In the genomic region with DNA sequence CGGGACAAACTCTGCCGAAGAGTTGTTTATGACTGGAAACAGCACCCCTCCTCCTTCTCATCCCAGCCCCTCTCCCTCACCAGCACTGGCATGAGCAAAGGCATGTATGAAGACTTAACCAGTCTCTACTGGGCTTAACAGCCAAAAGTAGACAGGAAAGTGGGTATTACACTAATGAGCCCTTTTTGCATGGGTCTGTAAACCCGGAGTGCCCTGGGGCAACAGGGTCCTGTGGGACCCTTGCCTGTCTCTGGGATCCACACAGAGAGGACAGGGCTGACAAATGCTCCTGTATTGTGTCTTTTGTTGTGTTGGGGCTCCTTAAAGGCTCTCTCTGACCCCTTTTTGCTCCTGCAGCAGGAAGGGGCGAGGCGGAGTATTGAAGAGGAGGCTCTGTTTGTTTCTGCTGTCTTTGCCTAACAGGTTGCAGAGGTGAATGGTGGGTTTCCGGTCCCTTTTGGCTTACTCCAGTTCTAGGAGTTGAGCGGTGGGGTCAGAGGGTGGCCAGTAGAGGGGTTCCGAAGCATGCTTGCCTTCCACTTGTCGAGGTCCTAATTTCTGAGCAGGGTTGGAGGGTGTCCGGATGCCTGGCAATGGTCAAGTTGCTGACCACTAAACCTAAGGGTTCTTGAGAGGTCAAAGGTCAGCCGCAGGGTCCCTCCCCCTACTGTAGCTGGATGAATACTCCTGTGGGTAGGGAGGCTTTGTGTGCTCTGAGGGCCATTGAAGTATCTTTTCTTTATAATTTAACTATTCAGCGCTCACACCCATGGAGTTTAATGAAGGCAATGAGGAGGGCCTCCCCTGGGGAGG, we compare ENCODE assay signal across 22 mouse cellular contexts.
A peak's percentile ranks its signal among the peaks of the same experiment; 100 is the strongest.
DNase-seq lines count a peak whose midpoint lies in the region; ATAC-seq lines count a peak whose summit lies in the region.
"Had no signal": no experiment of that assay in that cellular context is flagged by ENCODE, and none has a peak within 500 bp of the region (broad histone marks: within the 10 kb centered on the region; RNA-seq: fewer than 3 reads in every experiment).

No protein-coding gene starts in this region.

- no peak for ATAC-seq in forebrain, embryonic 15.5 days (replicated peaks)
- no peak for ATAC-seq in limb, embryonic 11.5 days (ENCODE audit: insufficient number of reproducible peaks, low FRiP score, low TSS enrichment, low read depth)
- ATAC-seq in midbrain, embryonic 14.5 days (ENCODE audit: low FRiP score, low TSS enrichment), result no peak
- ATAC-seq: intestine, postnatal 0 days had no signal

- H3K9me3 ChIP-seq in forebrain, embryonic 10.5 days, result no peaks in the 10 kb centered on the region
- H3K9me3 ChIP-seq in forebrain, embryonic 15.5 days, result no peaks in the 10 kb centered on the region
- H3K9me3 ChIP-seq in limb, embryonic 11.5 days (ENCODE audit: control insufficient read depth, low read length), result no peaks in the 10 kb centered on the region
- no peaks in the 10 kb centered on the region for H3K9me3 ChIP-seq in midbrain, embryonic 14.5 days (ENCODE audit: control insufficient read depth, low read length)
- H3K9me3 ChIP-seq: embryonic facial prominence, embryonic 15.5 days; hindbrain, embryonic 12.5 days; kidney, embryonic 15.5 days; limb, embryonic 13.5 days; liver, embryonic 13.5 days; neural tube, embryonic 12.5 days had no signal

- WGBS in forebrain, embryonic 10.5 days, result 41% methylated on average over 12 of the region's 12 CpGs
- 49% methylated on average over 12 of the region's 12 CpGs for WGBS in forebrain, embryonic 15.5 days
- 84% methylated on average over 12 of the region's 12 CpGs for WGBS in limb, embryonic 11.5 days
- 43% methylated on average over 12 of the region's 12 CpGs for WGBS in midbrain, embryonic 14.5 days

- peaks cover 91% of the 10 kb centered on the region for H3K4me1 ChIP-seq in forebrain, embryonic 10.5 days
- H3K4me1 ChIP-seq in forebrain, embryonic 15.5 days, result 0 out of 2 replicates have a peak, but pooled peaks cover 3% of the 10 kb centered on the region
- H3K4me1 ChIP-seq in limb, embryonic 11.5 days (ENCODE audit: control insufficient read depth, insufficient read depth, low read length), result peaks cover 46% of the 10 kb centered on the region
- peaks cover 5% of the 10 kb centered on the region; the same call in 1 of the 2 replicates for H3K4me1 ChIP-seq in midbrain, embryonic 14.5 days (ENCODE audit: control insufficient read depth, insufficient read depth, low read length)
- H3K4me1 ChIP-seq: liver, embryonic 13.5 days had no signal

- H3K27me3 ChIP-seq in forebrain, embryonic 10.5 days (ENCODE audit: poor library complexity, severe bottlenecking), result peaks cover 86% of the 10 kb centered on the region
- peaks cover 64% of the 10 kb centered on the region for H3K27me3 ChIP-seq in forebrain, embryonic 15.5 days
- no peaks in the 10 kb centered on the region for H3K27me3 ChIP-seq in limb, embryonic 11.5 days (ENCODE audit: control insufficient read depth, insufficient read depth, low read length)
- 0 out of 2 replicates have a peak, but pooled peaks cover 4% of the 10 kb centered on the region for H3K27me3 ChIP-seq in midbrain, embryonic 14.5 days (ENCODE audit: control insufficient read depth, insufficient read depth, low read length)
- H3K27me3 ChIP-seq: embryonic facial prominence, embryonic 15.5 days; kidney, embryonic 15.5 days; limb, embryonic 13.5 days had no signal

- H3K4me2 ChIP-seq in forebrain, embryonic 15.5 days (replicated peaks), result no peak overlapping the region
- no peak overlapping the region for H3K4me2 ChIP-seq in limb, embryonic 11.5 days (ENCODE audit: low read depth, severe bottlenecking)
- peak overlapping the region; percentile 62 for H3K4me2 ChIP-seq in midbrain, embryonic 14.5 days (ENCODE audit: low read length)
- H3K4me2 ChIP-seq: embryonic facial prominence, embryonic 15.5 days; heart, embryonic 11.5 days; hindbrain, embryonic 12.5 days; kidney, embryonic 15.5 days; limb, embryonic 13.5 days; liver, embryonic 13.5 days; neural tube, embryonic 12.5 days had no signal

- H3K4me3 ChIP-seq in forebrain, embryonic 10.5 days, result peak overlapping the region; percentile 8; the same call in 1 of the 2 replicates
- no peak overlapping the region for H3K4me3 ChIP-seq in forebrain, embryonic 15.5 days
- H3K4me3 ChIP-seq in limb, embryonic 11.5 days (ENCODE audit: low read depth, low read length), result no peak overlapping the region
- peak overlapping the region; percentile 22; the same call in 1 of the 2 replicates for H3K4me3 ChIP-seq in midbrain, embryonic 14.5 days (replicated peaks; ENCODE audit: low read depth, low read length)
- H3K4me3 ChIP-seq: embryonic facial prominence, embryonic 15.5 days; hindbrain, embryonic 12.5 days; kidney, embryonic 15.5 days; limb, embryonic 13.5 days; liver, embryonic 13.5 days; neural tube, embryonic 12.5 days had no signal

- H3K27ac ChIP-seq in forebrain, embryonic 10.5 days, result peak overlapping the region; percentile 63
- H3K27ac ChIP-seq in forebrain, embryonic 15.5 days (replicated peaks), result no peak overlapping the region
- 0 out of 2 replicates have a peak overlapping the region, but pooled peaks have one; percentile 6 for H3K27ac ChIP-seq in limb, embryonic 11.5 days (replicated peaks; ENCODE audit: low read depth, low read length)
- peak overlapping the region; percentile 92 for H3K27ac ChIP-seq in midbrain, embryonic 14.5 days (replicated peaks; ENCODE audit: low read depth, low read length)
- H3K27ac ChIP-seq: embryonic facial prominence, embryonic 15.5 days; hindbrain, embryonic 12.5 days; kidney, embryonic 15.5 days; liver, embryonic 13.5 days; neural tube, embryonic 12.5 days had no signal

- peaks cover 8% of the 10 kb centered on the region; the same call in 1 of the 2 replicates for H3K36me3 ChIP-seq in forebrain, embryonic 10.5 days (replicated peaks)
- H3K36me3 ChIP-seq in forebrain, embryonic 15.5 days, result no peaks in the 10 kb centered on the region
- no peaks in the 10 kb centered on the region for H3K36me3 ChIP-seq in limb, embryonic 11.5 days (ENCODE audit: control insufficient read depth, insufficient read depth, low read length)
- no peaks in the 10 kb centered on the region for H3K36me3 ChIP-seq in midbrain, embryonic 14.5 days (ENCODE audit: control insufficient read depth, insufficient read depth, low read length)
- H3K36me3 ChIP-seq: embryonic facial prominence, embryonic 15.5 days; hindbrain, embryonic 12.5 days; kidney, embryonic 15.5 days; limb, embryonic 13.5 days; liver, embryonic 13.5 days; neural tube, embryonic 12.5 days had no signal

- H3K9ac ChIP-seq in forebrain, embryonic 15.5 days (replicated peaks), result no peak overlapping the region
- H3K9ac ChIP-seq in limb, embryonic 11.5 days (ENCODE audit: low read length), result no peak overlapping the region
- peak overlapping the region; percentile 61 for H3K9ac ChIP-seq in midbrain, embryonic 14.5 days (replicated peaks; ENCODE audit: low read length)
- H3K9ac ChIP-seq: embryonic facial prominence, embryonic 15.5 days; hindbrain, embryonic 12.5 days; kidney, embryonic 15.5 days; limb, embryonic 13.5 days; liver, embryonic 13.5 days; neural tube, embryonic 12.5 days had no signal

- no peak for DNase-seq in forebrain, embryonic 10.5 days (ENCODE audit: extremely low spot score, low spot score)
- peak; percentile 55 for DNase-seq in embryo, embryonic 10.5 days (ENCODE audit: low spot score)
- DNase-seq in limb, embryonic 11.5 days (ENCODE audit: low spot score), result no peak
- DNase-seq in midbrain, embryonic 14.5 days, result no peak
- DNase-seq in MN1 (ENCODE audit: low spot score), result no peak
- DNase-seq in urinary bladder, adult 2 months (ENCODE audit: low spot score), result no peak
- no peak for DNase-seq in layer of hippocampus, postnatal 25 days (ENCODE audit: extremely low spot score in 1 of 2, low spot score in 1 of 2)
- DNase-seq: adrenal gland, postnatal 36 days; cerebellum, adult 9-11 months; gastrocnemius, postnatal 10 days; liver, embryonic 13.5 days; lung, adult 2 months; right cerebral cortex, postnatal 4 days; thymus, postnatal 14 days had no signal

Comparison
In these comparisons a context has a peak if more than half of its experiments do, and no peak if none do; other contexts are left out.
1. H3K4me3 ChIP-seq: peak in forebrain, embryonic 10.5 days (single experiment) and midbrain, embryonic 14.5 days (single experiment); none in forebrain, embryonic 15.5 days (single experiment) and limb, embryonic 11.5 days (single experiment).